Mouse (Mus musculus) kidney, postnatal 10 days (tissue): ENCODE measurements around the gene Vamp9.

ENCODE experiments used
- DNase-seq: peaks from one replicate; pipeline ENCODE4 v3.0.0; 2021; ENCODE audit warnings: mixed read lengths

Gene Vamp9

GRCm38 (mm10) chr5:99952513-99952912 is 46.5 kb downstream of the Vamp9 start:
- no peak for DNase-seq

GRCm38 (mm10) chr5:99953883-99954282 is 47.8 kb downstream of the Vamp9 start:
- DNase-seq = no peak

- no peak for DNase-seq
Observed at GRCm38 (mm10) chr5:99958666-99959065, 52.6 kb downstream of the Vamp9 start.

GRCm38 (mm10) chr5:99959236-99959936 is 53.3 kb downstream of the Vamp9 start:
- DNase-seq = no peak

- no peak for DNase-seq
Observed at GRCm38 (mm10) chr5:99959960-99960359, 53.9 kb downstream of the Vamp9 start.

- no peak for DNase-seq
Observed at GRCm38 (mm10) chr5:99973941-99974340, 67.9 kb downstream of the Vamp9 start.

GRCm38 (mm10) chr5:99975061-99975460 is 69.0 kb downstream of the Vamp9 start:
- DNase-seq = no peak

- no peak for DNase-seq
Observed at GRCm38 (mm10) chr5:99975776-99976175, 69.7 kb downstream of the Vamp9 start.

- DNase-seq = no peak
Observed at GRCm38 (mm10) chr5:99976334-99976955, 70.4 kb downstream of the Vamp9 start.

GRCm38 (mm10) chr5:99977516-99978301 is 71.7 kb downstream of the Vamp9 start:
- peak; percentile 93 for DNase-seq

GRCm38 (mm10) chr5:99978699-99979442 is 72.8 kb downstream of the Vamp9 start, which contains the start of the genes Hnrnpd and 4930524J08Rik:
Hnrnpd (minus strand) TSS chr5:99978938.
4930524J08Rik (plus strand) TSS chr5:99979061.
- DNase-seq = peak; percentile 97

GRCm38 (mm10) chr5:99983452-99984061 is 77.5 kb downstream of the Vamp9 start:
- DNase-seq = no peak

- no peak for DNase-seq
Observed at GRCm38 (mm10) chr5:99994166-99994565, 88.1 kb downstream of the Vamp9 start.

- no peak for DNase-seq
Observed at GRCm38 (mm10) chr5:99994680-99995079, 88.6 kb downstream of the Vamp9 start.

GRCm38 (mm10) chr5:100000048-100000447 is 94.0 kb downstream of the Vamp9 start:
- no peak for DNase-seq

GRCm38 (mm10) chr5:100000500-100000899 is 94.4 kb downstream of the Vamp9 start:
- no peak for DNase-seq
